Mouse (Mus musculus): ENCODE results near the gene Kcnab3.

The Kcnab3 gene

DNA sequence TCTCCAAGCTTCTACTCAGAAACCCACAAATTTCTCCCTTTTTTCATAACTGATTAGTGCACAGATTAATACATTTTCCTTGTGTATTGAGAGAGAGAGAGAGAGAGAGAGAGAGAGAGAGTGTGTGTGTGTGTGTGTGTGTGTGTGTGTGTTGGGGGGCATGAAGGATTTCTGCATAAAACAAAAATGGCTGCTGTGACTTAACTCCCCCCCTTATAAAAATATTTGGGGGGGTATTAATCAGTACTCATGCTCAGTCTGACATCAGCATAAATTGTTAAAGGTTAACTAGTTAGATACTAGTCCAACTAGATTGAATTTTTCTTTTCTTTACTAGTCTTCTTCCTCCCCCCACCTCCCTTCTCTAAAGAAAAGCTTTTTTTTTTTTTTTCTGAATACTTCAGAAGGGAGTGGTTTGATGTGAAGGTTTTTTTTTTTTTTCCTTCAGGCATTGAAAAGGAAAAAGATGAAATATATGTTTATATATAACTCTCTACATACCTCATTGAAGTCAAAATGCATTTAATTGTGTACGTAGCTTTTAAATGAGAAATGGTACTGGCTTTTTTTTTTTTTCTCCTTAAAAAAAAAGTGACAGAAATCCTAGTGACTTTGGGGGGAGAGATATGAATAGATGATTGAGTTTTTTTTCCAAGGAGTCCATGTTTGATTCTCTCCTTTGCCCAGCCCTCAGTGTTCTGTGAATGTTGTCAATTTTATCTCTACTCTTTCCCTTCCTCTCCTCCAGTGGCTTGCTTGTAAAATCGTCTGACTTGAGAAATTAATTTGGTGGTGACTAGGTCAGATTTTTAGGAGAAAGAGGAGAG lies 44.1 kb downstream of the Kcnab3 start:
- DNase-seq (ENCODE audit: low read depth in 2 of 2, low spot score in 2 of 2) = no peak

DNA sequence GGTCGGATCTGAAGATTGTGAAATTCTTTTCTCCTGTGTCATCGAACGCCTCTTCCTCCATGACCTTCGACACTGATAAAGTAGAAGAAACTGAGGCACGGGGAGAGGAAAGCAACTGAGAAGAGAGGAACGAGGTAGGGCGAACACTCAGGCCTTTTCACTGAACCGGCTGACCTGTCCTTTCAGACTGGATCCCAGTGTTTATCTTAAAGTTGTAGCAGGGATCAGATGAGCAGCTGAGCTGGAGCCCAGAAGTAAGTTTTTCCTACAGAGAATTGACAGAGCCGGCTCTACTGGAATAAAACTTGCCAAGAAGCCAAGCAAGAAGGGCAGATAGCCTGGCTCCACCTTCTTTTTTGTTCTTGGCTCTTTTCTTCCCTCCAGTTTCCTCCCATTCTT lies 44.8 kb downstream of the Kcnab3 start:
- no peak for DNase-seq (ENCODE audit: low read depth in 2 of 2, low spot score in 2 of 2)

DNA sequence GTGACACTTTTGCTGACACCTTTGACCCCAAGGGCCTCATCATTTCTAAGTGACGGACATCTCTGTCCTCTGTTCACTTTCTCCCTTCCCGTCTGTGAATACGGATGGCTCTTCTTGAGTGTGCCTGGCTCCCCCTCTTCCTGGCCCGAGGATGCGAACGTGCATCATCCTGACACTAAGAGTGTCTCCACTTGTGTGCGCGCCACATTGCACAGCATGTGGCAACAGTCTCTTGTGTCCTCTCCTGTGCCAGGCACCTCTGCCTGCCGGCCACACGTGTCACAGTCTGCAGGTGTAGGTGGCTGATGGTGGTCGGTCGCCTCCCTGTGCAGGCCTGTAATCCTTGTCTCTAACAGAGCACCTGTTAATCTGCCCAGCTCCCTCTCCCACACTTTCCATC lies 45.5 kb downstream of the Kcnab3 start:
- DNase-seq (ENCODE audit: low read depth in 2 of 2, low spot score in 2 of 2) = no peak

DNA sequence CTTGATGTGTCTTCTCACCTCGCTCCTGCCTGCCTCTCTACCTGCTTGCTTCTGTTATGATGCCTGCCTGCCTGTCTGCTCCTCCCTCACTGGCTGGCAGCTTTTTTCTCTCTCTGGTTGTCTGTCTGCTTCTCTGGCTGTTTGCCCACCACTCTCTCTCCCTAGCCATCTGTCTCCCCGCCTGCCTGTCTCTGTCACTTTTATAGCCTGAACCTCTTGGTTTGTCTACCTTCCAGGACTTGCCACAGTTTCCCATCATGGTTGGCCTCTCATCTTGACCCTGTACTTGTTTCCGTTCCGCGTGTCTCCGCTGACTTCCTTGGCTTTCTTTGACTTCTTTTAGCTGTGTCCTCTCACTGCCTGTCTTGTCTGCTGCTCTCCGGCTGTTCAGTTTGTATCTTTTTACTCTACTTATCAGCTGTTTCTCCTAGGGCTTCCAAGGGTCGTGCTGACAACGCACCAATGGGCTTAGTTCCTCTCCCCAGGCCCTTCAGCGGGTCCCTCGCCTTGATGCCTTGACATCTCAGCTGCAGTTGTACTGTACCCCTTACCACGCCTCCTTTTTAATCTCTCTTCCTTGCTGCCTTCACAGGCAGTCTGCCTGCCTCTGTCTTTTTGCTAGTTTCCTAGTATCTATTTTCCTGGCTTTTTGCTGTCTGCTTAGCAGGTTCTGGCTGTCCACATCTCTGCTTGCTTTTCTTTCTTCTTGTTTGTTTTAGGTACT lies 46.2 kb downstream of the Kcnab3 start:
- no peak for DNase-seq (ENCODE audit: low read depth in 2 of 2, low spot score in 2 of 2)

DNA sequence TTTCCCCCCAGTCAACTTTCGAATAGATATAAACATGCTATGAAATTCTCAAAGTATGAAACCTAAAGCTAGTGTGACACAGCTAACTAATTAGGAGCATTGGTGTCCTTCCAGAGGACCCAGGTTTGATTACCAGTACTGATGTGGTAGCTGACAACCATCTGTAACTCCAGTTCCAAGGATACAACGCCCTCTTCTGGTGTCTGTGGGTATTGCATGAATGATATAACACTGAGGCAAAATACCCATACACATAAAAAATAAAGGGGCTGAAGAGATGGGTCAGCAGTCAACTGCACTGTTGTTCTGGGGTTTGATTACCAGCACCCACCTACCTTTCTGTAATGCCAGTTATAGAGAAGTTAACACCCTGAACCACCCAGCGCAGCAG lies 46.7 kb downstream of the Kcnab3 start:
- peak in 1 of 2 experiments; percentile 57 for DNase-seq (ENCODE audit: low read depth in 2 of 2, low spot score in 2 of 2)

DNA sequence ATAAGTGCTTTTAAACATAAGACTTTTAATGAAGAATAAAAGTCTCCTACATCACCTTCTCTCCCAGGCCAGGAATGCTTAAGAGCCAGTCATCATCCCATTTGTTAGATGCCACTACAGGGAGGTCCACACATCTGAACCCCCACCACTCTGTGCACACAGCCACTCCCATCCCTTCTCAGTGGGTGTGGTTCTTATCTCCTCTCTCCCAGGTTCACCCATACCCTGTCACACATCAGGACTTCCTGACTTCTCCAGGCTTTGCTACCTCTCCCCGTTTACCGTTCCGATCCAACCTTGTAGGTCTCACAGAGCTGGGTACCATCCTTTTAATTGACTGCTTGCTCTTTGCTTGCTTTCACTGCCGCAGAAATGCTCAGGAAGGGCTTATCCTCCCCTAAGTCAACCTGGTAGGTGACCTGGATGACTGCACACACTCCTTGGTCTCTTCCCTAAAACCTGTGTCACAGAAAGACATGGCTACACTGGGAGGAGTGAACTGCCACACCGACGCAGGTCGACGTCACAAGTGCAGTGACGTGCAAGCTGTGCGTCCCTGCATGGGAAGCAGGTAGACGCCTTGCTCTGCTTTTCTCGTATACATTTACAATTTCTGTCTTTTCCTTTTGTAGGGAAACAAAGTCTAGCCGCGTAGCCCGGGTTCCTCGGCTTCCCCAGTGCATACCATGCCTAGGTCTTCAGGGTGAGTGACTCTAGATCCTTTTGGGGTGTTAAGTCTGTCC lies 47.3 kb downstream of the Kcnab3 start:
- DNase-seq (ENCODE audit: low read depth in 2 of 2, low spot score in 2 of 2) = no peak

DNA sequence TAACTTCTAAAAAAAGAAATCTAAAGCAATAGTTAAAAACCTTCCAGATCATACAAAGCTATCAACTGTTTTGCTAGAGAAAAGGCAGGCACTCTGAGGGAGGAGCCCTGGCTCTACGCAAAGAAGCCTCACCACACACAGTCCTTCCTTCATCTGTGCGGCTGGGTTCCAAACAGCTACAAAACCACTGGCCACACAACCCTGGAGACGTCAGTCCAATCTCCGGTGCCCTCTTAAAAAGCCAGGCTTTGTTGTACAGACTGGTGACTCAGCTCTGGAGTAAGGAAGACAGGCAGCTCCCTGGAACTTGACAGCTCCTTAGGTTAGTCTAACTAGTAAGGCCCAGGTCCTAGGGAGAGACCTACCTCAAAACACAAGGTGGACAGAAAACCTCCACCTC lies 49.6 kb downstream of the Kcnab3 start:
- DNase-seq (ENCODE audit: low read depth in 2 of 2, low spot score in 2 of 2) = no peak

DNA sequence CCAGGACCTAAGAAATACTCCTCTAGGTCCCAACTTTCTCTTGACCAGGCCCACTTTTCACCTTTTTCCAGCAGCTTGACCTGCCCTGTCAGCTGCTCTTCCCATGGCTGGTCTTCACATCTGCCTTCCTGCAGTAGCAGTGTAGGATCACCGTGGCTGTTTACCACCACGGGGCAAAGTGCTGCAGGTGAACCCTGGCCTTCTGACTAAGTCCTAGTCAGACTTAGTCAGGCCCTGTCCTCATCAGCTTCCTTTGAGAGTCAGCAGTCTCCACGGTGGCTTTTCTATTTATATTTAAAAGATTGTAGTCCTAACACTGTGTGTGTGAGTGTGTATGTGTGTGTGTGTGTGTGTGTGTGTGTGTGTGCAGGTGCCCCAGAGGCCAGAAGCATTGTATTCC lies 51.7 kb downstream of the Kcnab3 start:
- no peak for DNase-seq (ENCODE audit: low read depth in 2 of 2, low spot score in 2 of 2)

DNA sequence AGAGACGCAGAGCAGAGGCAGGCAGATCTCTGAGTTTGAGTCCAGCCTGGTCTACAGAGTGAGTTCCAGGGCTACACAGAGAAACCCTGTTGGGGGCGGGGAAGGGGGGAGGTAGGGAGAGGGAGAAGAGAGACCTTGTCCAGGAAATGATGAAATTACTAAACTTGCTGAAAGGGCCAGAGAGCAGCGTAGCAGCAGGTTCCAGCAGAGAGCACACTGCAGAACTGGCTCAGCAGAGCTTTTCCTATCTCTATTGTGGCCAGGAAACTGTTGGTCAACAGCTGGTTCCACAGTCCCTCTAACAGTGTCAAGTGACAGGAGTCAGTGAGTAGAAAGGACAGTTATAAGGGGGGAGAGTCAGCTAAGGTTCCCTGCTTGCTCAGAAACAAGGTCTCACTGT lies 53.5 kb downstream of the Kcnab3 start:
- no peak for DNase-seq (ENCODE audit: low read depth in 2 of 2, low spot score in 2 of 2)

DNA sequence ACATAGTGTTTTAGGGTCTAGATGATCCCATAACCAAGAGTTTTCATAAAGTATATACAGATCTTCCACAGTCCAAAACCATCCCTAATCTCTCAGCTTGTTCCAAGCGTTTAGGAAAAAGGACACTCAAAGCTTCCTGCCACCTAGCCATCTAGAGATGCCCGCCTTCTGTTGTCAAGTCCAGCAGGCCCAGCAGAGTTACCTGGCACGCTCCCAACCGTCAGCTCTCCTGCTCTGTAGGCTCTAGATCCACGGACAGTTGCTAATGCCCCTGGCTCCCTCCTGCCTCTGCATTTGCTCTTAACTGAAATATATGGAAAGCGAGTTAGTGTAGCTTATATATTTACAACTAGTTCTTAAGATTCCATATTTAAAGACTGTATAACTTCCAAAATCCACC lies 55.3 kb downstream of the Kcnab3 start:
- DNase-seq (ENCODE audit: low read depth in 2 of 2, low spot score in 2 of 2) = no peak

Data from CD8-positive naive resting alpha-beta T cell, adult 2 months (primary cell).